Mouse (Mus musculus): ENCODE measurements around the gene Itpkb.

- no peak for TF ChIP-seq POLR2A (IDR thresholded peaks at IDR 0.05; ENCODE audit: borderline replicate concordance, extremely low read depth, insufficient read depth, insufficient read length, poor library complexity, severe bottlenecking)
- no peak for TF ChIP-seq CTCF (IDR thresholded peaks at IDR 0.05; ENCODE audit: borderline replicate concordance, extremely low read depth, insufficient read depth, insufficient read length)
These were observed 8.1 kb downstream of the Itpkb start for GRCm38 (mm10) chr1:180338358-180338757.
